Mouse (Mus musculus) heart, embryonic 14.5 days (tissue): ENCODE results near the gene Mgst2. TPM values are rescaled to one million over a fixed set of nuclear protein-coding genes. Genes with fewer than 3 reads are reported as not detected.
A peak's percentile ranks its signal among the peaks of the same experiment; 100 is the strongest.

ENCODE experiments used
- ATAC-seq: fragments of 200-750 bp; cut with Nextera tagmentation; 2 replicates; pipeline ENCODE4 v1.8.0; 2017; ENCODE audit warnings: low read depth, moderate TSS enrichment; ENCODE audit not compliant: insufficient number of reproducible peaks, insufficient read depth, low FRiP score
- H3K27ac ChIP-seq, 2 experiments: fragments of 200-500 bp in 1 of 2; fragments of 300-500 bp in 1 of 2; sonication (generic) in 1 of 2; replicated peaks in 1 of 2; 2 replicates each; pipeline ENCODE4 v1.5.1; 2012 to 2014; ENCODE audit warnings: low read depth in 2 of 2, low read length in 2 of 2, control low read depth in 1 of 2, mild to moderate bottlenecking in 1 of 2, mixed read lengths in 1 of 2; ENCODE audit not compliant: control insufficient read depth in 1 of 2, insufficient read depth in 1 of 2
- H3K27me3 ChIP-seq: fragments of 300-500 bp; sonication (generic); 2 replicates; pipeline ENCODE4 v1.6.1; 2014; ENCODE audit warnings: mild to moderate bottlenecking, low read length, control low read depth; ENCODE audit not compliant: control insufficient read depth, insufficient read depth
- H3K36me3 ChIP-seq: fragments of 300-500 bp; sonication (generic); 2 replicates; pipeline ENCODE4 v1.6.1; 2014; ENCODE audit warnings: mild to moderate bottlenecking, control low read depth, low read length, mixed read lengths; ENCODE audit not compliant: control insufficient read depth, insufficient read depth
- H3K4me1 ChIP-seq, 2 experiments: fragments of 200-500 bp in 1 of 2; fragments of 300-500 bp in 1 of 2; sonication (generic) in 1 of 2; 2 replicates each; pipeline ENCODE4 v1.6.1; 2012 to 2014; ENCODE audit warnings: low read length in 2 of 2, control low read depth in 1 of 2, mixed read lengths in 1 of 2; ENCODE audit not compliant: control insufficient read depth in 2 of 2, insufficient read depth in 2 of 2
- H3K4me2 ChIP-seq: fragments of 300-500 bp; sonication (generic); 2 replicates; pipeline ENCODE4 v1.6.1; 2014; ENCODE audit warnings: mild to moderate bottlenecking, low read length
- H3K4me3 ChIP-seq, 2 experiments: fragments of 200-500 bp in 1 of 2; fragments of 300-500 bp in 1 of 2; sonication (generic) in 1 of 2; 2 replicates each; pipeline ENCODE4 v1.5.1; 2012 to 2014; ENCODE audit warnings: low read length in 2 of 2, mild to moderate bottlenecking in 2 of 2, control low read depth in 1 of 2, low read depth in 1 of 2, moderate library complexity in 1 of 2; ENCODE audit not compliant: control insufficient read depth in 1 of 2, insufficient read depth in 1 of 2
- H3K9ac ChIP-seq: fragments of 300-500 bp; sonication (generic); 2 replicates; pipeline ENCODE4 v1.6.1; 2014; ENCODE audit warnings: mild to moderate bottlenecking, low read length
- H3K9me3 ChIP-seq: fragments of 300-500 bp; sonication (generic); 2 replicates; pipeline ENCODE4 v1.6.1; 2016; ENCODE audit warnings: low read length, control low read depth; ENCODE audit not compliant: control insufficient read depth
- WGBS: fragments of 180-500 bp; shearing (Covaris S2); extraction: QIAGEN DNeasy Blood & Tissue Kit; methylation state at CpG from one replicate; pipeline ENCODE4 v1.1.7; 2014; 5-methylcytosine and 5-hydroxymethylcytosine counted together
- polyA plus RNA-seq: library from polyadenylated mRNA; unstranded; fragments of >200 nt; fragmentation: Nextera tagmentation; extraction: Ambion mirVana; gene quantifications from 2 replicates; pipeline ENCODE4 v1.2.1, GENCODE M21; 2014

Gene Mgst2
- polyA plus RNA-seq, 1 experiment from 2014 or later: 5.1 TPM

- Histone ChIP-seq H3K9ac (no peak overlapping the region), H3K4me1 (no peaks in the 10 kb centered on the region), H3K27me3 (no peaks in the 10 kb centered on the region), H3K27ac (no peak overlapping the region), H3K4me3 (no peak overlapping the region), H3K9me3 (peaks cover 22% of the 10 kb centered on the region), H3K4me2 (no peak overlapping the region), H3K36me3 (no peaks in the 10 kb centered on the region)
- ATAC-seq: no peak
- 67% methylated on average over 1 of the region's 1 CpGs for WGBS
These were observed 29.4 kb upstream of the Mgst2 start for GRCm38 (mm10) chr3:51630746-51631145.

DNA sequence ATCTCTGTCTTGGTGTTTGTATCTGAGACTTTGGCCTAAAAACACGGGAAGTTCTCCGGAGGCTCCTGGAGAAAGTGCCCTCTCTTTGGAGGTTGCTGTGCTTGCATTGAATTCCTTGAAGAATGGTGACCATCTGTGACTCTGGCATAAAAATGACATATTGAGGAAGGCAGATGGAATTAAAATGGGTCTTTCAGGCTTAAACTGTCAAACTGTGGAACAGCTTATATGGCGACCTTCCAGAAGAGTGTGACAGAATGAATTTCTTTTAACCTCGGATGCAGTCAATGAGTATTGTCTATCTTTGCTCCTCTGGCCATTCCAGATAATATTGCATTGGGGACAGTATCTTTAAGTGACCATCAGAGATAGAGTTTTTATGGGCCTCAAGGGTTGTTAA, 28.2 kb upstream of the Mgst2 start:
- H3K4me1 ChIP-seq: no peaks in the 10 kb centered on the region
- H3K9ac ChIP-seq: no peak overlapping the region
- H3K4me2 ChIP-seq: no peak overlapping the region
- no peak for ATAC-seq
- no peaks in the 10 kb centered on the region for H3K27me3 ChIP-seq
- no peak overlapping the region for H3K4me3 ChIP-seq
- H3K9me3 ChIP-seq: peaks cover 22% of the 10 kb centered on the region
- no peak overlapping the region for H3K27ac ChIP-seq
- 86% methylated on average over 4 of the region's 4 CpGs for WGBS
- H3K36me3 ChIP-seq: no peaks in the 10 kb centered on the region

DNA sequence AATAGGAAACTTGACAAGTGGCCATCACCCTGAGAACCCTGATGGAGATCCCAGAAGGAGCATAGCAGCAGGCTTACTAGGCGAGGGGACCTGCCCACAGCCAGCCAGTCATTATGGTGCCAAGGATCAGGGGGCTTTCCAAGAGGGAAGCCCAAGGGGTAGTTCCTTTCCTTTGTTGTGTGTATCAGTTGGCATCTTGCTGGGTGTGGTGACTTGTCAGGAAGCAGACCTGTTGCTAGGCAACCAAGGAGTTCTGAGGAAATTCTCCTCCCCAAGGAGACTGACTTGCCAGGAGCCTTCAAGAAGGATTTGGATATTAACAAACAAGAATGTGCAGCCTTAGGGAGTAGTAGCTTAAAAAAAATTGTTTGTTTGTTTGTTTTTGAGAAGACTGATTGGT, 25.7 kb upstream of the Mgst2 start:
- Histone ChIP-seq H3K27me3 (no peaks in the 10 kb centered on the region), H3K4me1 (no peaks in the 10 kb centered on the region), H3K9ac (no peak overlapping the region), H3K36me3 (no peaks in the 10 kb centered on the region), H3K4me3 (no peak overlapping the region), H3K27ac (no peak overlapping the region), H3K9me3 (peaks cover 22% of the 10 kb centered on the region), H3K4me2 (no peak overlapping the region)
- 81% methylated on average over 1 of the region's 1 CpGs for WGBS
- no peak for ATAC-seq

GRCm38 (mm10) chr3:51635960-51636359, 24.2 kb upstream of the Mgst2 start:
- Histone ChIP-seq H3K9ac (no peak overlapping the region), H3K27me3 (no peaks in the 10 kb centered on the region), H3K4me2 (no peak overlapping the region), H3K27ac (no peak overlapping the region), H3K4me3 (no peak overlapping the region), H3K36me3 (no peaks in the 10 kb centered on the region), H3K9me3 (peaks cover 17% of the 10 kb centered on the region), H3K4me1 (no peaks in the 10 kb centered on the region)
- ATAC-seq: no peak
- WGBS: 67% methylated on average over 2 of the region's 2 CpGs

GRCm38 (mm10) chr3:51636700-51637099, 23.5 kb upstream of the Mgst2 start:
- H3K27ac ChIP-seq: no peak overlapping the region
- H3K4me2 ChIP-seq: no peak overlapping the region; the same call in 1 of the 2 replicates
- WGBS: 74% methylated on average over 20 of the region's 20 CpGs
- no peak overlapping the region for H3K9ac ChIP-seq
- no peaks in the 10 kb centered on the region for H3K27me3 ChIP-seq
- peak overlapping the region in 1 of 2 experiments; percentile 9; a peak in 1 of 4 replicates for H3K4me3 ChIP-seq
- no peaks in the 10 kb centered on the region for H3K36me3 ChIP-seq
- ATAC-seq: no peak
- 0 out of 2 replicates have a peak, but pooled peaks cover 11% of the 10 kb centered on the region for H3K9me3 ChIP-seq
- no peaks in the 10 kb centered on the region for H3K4me1 ChIP-seq

DNA sequence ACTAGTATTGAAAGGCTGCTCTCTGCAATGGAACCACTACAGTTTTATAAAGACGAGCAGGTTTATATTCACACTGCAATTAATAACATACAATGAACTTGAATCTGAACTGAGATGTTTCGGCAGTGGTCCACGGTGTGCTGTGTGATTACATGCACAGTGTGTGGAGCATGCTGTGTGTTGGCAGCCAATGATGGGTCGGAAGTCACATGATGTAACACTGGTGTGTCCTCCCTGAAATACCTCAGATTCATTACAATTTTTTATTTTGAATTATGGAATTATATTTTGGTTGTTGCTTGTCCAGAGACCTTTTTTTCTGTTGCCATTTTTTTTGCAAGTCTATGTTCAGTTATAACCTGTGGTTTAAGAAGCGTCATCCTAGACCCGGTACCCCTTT, 22.8 kb upstream of the Mgst2 start:
- no peaks in the 10 kb centered on the region for H3K27me3 ChIP-seq
- no peak overlapping the region for H3K4me2 ChIP-seq
- no peak overlapping the region for H3K4me3 ChIP-seq
- WGBS: 90% methylated on average over 6 of the region's 6 CpGs
- no peak for ATAC-seq
- no peak overlapping the region for H3K27ac ChIP-seq
- H3K4me1 ChIP-seq: no peaks in the 10 kb centered on the region
- H3K9ac ChIP-seq: no peak overlapping the region
- no peaks in the 10 kb centered on the region for H3K36me3 ChIP-seq
- 0 out of 2 replicates have a peak, but pooled peaks cover 11% of the 10 kb centered on the region for H3K9me3 ChIP-seq

DNA sequence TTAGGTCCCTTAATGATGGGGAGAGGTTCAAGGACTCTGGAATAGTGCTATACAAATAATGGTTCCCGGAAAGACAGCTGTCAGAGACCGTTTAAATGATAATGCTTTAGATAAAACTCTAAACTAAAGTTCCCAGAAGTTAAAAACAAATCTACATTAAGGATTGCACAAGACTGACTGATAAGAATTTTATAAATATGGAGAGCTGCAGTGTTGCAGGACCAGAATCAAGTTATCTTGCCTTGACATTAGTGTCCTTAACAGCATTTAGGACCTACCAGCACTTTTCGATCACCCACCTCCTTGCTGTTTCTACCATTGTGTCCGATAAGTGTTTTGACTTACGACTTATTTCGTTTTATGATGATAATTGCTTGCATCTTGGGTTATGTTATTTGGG, 21.9 kb upstream of the Mgst2 start:
- Histone ChIP-seq H3K4me1 (peaks cover 0 to 2% of the 10 kb centered on the region in 2 experiments; a peak in 1 of 4 replicates), H3K9ac (no peak overlapping the region), H3K27ac (no peak overlapping the region), H3K9me3 (0 out of 2 replicates have a peak, but pooled peaks cover 7% of the 10 kb centered on the region), H3K4me3 (no peak overlapping the region), H3K27me3 (no peaks in the 10 kb centered on the region), H3K4me2 (no peak overlapping the region), H3K36me3 (no peaks in the 10 kb centered on the region)
- WGBS: 88% methylated on average over 6 of the region's 6 CpGs
- ATAC-seq: no peak

DNA sequence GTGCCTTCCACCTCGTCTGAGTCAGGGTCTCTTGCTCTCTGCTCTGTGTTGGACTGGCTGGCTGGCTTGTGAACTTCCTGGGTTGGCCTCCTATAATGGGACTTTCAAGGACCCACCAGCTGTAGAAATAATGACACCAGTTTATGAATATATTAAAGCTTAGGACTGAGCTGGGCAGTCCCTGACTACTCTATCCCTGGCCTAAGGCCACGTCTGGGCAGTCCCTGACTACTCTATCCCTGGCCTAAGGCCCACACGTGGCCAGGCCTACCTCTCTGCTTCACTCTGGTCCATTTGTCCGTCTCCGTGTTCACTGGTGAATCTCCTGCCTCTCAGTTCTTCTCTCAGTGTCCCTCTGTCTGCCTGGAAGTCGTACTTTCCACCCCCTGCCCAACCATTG, 14.7 kb upstream of the Mgst2 start:
- Histone ChIP-seq H3K27me3 (no peaks in the 10 kb centered on the region), H3K4me2 (no peak overlapping the region), H3K36me3 (no peaks in the 10 kb centered on the region), H3K4me3 (no peak overlapping the region), H3K9me3 (no peaks in the 10 kb centered on the region), H3K27ac (no peak overlapping the region), H3K9ac (no peak overlapping the region), H3K4me1 (peaks cover 14 to 23% of the 10 kb centered on the region in 2 experiments)
- no peak for ATAC-seq
- 82% methylated on average over 6 of the region's 6 CpGs for WGBS
